Mouse (Mus musculus): ENCODE measurements around the gene Slc26a10.

DNA sequence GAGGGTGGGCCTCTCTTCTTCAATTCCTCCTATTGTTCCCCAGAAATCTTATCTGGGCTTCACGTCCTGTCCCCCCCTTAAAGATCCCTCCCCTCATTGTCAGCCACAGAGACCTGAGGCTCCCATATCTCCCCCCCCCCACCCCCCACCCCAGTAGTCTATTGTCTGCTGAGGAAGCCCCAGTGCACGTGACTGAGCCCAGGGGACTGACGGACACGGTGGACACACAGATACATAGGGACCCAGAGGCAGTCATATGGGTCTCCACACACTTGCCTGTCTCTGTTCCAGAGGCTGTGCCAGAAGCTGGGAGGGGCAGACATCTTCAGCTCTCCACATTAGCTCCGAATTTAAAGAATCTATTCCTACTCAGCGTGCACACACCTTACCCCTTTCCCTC, 1.1 kb upstream of the Slc26a10 start:
- TF ChIP-seq CTCF (IDR thresholded peaks at IDR 0.05; ENCODE audit: insufficient read depth, low read depth, low read length) (no peak), POLR2A (IDR thresholded peaks at IDR 0.05; ENCODE audit: insufficient read depth, low read depth, low read length) (no peak)

All from olfactory bulb, adult 2 months (tissue).